Mouse (Mus musculus) olfactory bulb, adult 2 months (tissue): ENCODE measurements around the gene Atr.

ENCODE experiments used
- CTCF ChIP-seq: fragments of 200-500 bp; IDR thresholded peaks from 2 replicates; pipeline ENCODE4 v1.5.1; 2012; ENCODE audit warnings: low read depth, mild to moderate bottlenecking, low read length, moderate library complexity; ENCODE audit not compliant: insufficient read depth
- POLR2A ChIP-seq: fragments of 200-500 bp; IDR thresholded peaks from 2 replicates; pipeline ENCODE4 v1.6.1; 2012; ENCODE audit warnings: mild to moderate bottlenecking, low read depth, low read length, moderate library complexity; ENCODE audit not compliant: insufficient read depth

- TF ChIP-seq CTCF (no peak), POLR2A (no peak)
Observed at GRCm38 (mm10) chr9:95882751-95883150, 25.4 kb downstream of the Atr start.
